Mouse (Mus musculus) heart, embryonic 15.5 days (tissue): ENCODE results near the gene Itpr1. TPM values are rescaled to one million over a fixed set of nuclear protein-coding genes. Genes with fewer than 3 reads are reported as not detected.

Source experiments
- ATAC-seq: fragments of 200-750 bp; cut with Nextera tagmentation; replicated peaks from 2 replicates; pipeline ENCODE4 v1.8.0; 2017; ENCODE audit warnings: low read depth, moderate TSS enrichment; ENCODE audit not compliant: insufficient number of reproducible peaks, insufficient read depth, low FRiP score
- H3K27ac ChIP-seq: fragments of 300-500 bp; sonication (generic); 2 replicates; pipeline ENCODE4 v1.5.1; 2015; ENCODE audit warnings: mild to moderate bottlenecking, inconsistent platforms
- H3K27me3 ChIP-seq: fragments of 300-500 bp; sonication (generic); 2 replicates; pipeline ENCODE4 v1.6.1; 2015; ENCODE audit warnings: inconsistent platforms
- H3K36me3 ChIP-seq: fragments of 300-500 bp; sonication (generic); 2 replicates; pipeline ENCODE4 v1.6.1; 2015; ENCODE audit warnings: mild to moderate bottlenecking, inconsistent platforms
- H3K4me1 ChIP-seq: fragments of 300-500 bp; sonication (generic); replicated peaks from 2 replicates; pipeline ENCODE4 v1.6.1; 2015; ENCODE audit warnings: inconsistent platforms
- H3K4me2 ChIP-seq: fragments of 300-500 bp; sonication (generic); 2 replicates; pipeline ENCODE4 v1.6.1; 2015; ENCODE audit warnings: inconsistent platforms, mild to moderate bottlenecking, moderate library complexity
- H3K4me3 ChIP-seq: fragments of 300-500 bp; sonication (generic); 2 replicates; pipeline ENCODE4 v1.5.1; 2015; ENCODE audit warnings: mild to moderate bottlenecking, inconsistent platforms
- H3K9ac ChIP-seq: fragments of 300-500 bp; sonication (generic); 2 replicates; pipeline ENCODE4 v1.6.1; 2015; ENCODE audit warnings: mild to moderate bottlenecking, inconsistent platforms
- H3K9me3 ChIP-seq: fragments of 300-500 bp; sonication (generic); replicated peaks from 2 replicates; pipeline ENCODE4 v1.6.1; 2016; ENCODE audit warnings: inconsistent platforms
- WGBS: fragments of 180-500 bp; shearing (Covaris S2); methylation state at CpG from one replicate; pipeline ENCODE4 v1.1.7; 2015; ENCODE audit warnings: mixed read lengths; 5-methylcytosine and 5-hydroxymethylcytosine counted together
- polyA plus RNA-seq: library from polyadenylated mRNA; unstranded; fragments of >200 nt; fragmentation: Nextera tagmentation; extraction: Ambion mirVana; gene quantifications from 2 replicates; pipeline ENCODE4 v1.2.1, GENCODE M21; 2015

The Itpr1 gene
- polyA plus RNA-seq, 1 experiment from 2014 or later, result 11.4 TPM

- ATAC-seq, result no peak
- Histone ChIP-seq H3K9ac (no peak overlapping the region), H3K4me3 (no peak overlapping the region), H3K9me3 (no peaks in the 10 kb centered on the region), H3K4me1 (peaks cover 36% of the 10 kb centered on the region), H3K27me3 (no peaks in the 10 kb centered on the region), H3K36me3 (no peaks in the 10 kb centered on the region), H3K4me2 (no peak overlapping the region), H3K27ac (no peak overlapping the region)
- WGBS, result 89% methylated on average over 11 of the region's 11 CpGs
Observed at GRCm38 (mm10) chr6:108458826-108459225, 245.9 kb downstream of the Itpr1 start.

GRCm38 (mm10) chr6:108464308-108464979, 251.5 kb downstream of the Itpr1 start:
- no peak overlapping the region for H3K4me3 ChIP-seq
- H3K9me3 ChIP-seq, result no peaks in the 10 kb centered on the region
- ATAC-seq, result no peak; the same call in 1 of the 2 replicates
- no peaks in the 10 kb centered on the region for H3K36me3 ChIP-seq
- H3K4me1 ChIP-seq, result peaks cover 13% of the 10 kb centered on the region
- no peaks in the 10 kb centered on the region for H3K27me3 ChIP-seq
- H3K27ac ChIP-seq, result no peak overlapping the region; the same call in 1 of the 2 replicates
- 55% methylated on average over 8 of the region's 8 CpGs for WGBS
- no peak overlapping the region for H3K9ac ChIP-seq
- no peak overlapping the region for H3K4me2 ChIP-seq

- no peak overlapping the region for H3K27ac ChIP-seq
- H3K4me1 ChIP-seq, result peaks cover 13% of the 10 kb centered on the region
- 94% methylated on average over 5 of the region's 5 CpGs for WGBS
- H3K4me3 ChIP-seq, result no peak overlapping the region
- H3K4me2 ChIP-seq, result no peak overlapping the region
- no peak for ATAC-seq
- H3K36me3 ChIP-seq, result no peaks in the 10 kb centered on the region
- no peaks in the 10 kb centered on the region for H3K9me3 ChIP-seq
- no peak overlapping the region for H3K9ac ChIP-seq
- H3K27me3 ChIP-seq, result no peaks in the 10 kb centered on the region
Observed at GRCm38 (mm10) chr6:108465159-108465558, 252.3 kb downstream of the Itpr1 start.

- H3K4me3 ChIP-seq, result no peak overlapping the region
- no peaks in the 10 kb centered on the region for H3K9me3 ChIP-seq
- peaks cover 13% of the 10 kb centered on the region for H3K4me1 ChIP-seq
- no peaks in the 10 kb centered on the region for H3K36me3 ChIP-seq
- no peak overlapping the region for H3K4me2 ChIP-seq
- H3K27ac ChIP-seq, result no peak overlapping the region
- H3K27me3 ChIP-seq, result no peaks in the 10 kb centered on the region
- WGBS, result 70% methylated on average over 8 of the region's 8 CpGs
- H3K9ac ChIP-seq, result no peak overlapping the region
- no peak for ATAC-seq
Observed at GRCm38 (mm10) chr6:108466061-108466531, 253.2 kb downstream of the Itpr1 start.

GRCm38 (mm10) chr6:108467597-108467996, 254.7 kb downstream of the Itpr1 start:
- Histone ChIP-seq H3K27me3 (no peaks in the 10 kb centered on the region), H3K4me1 (peaks cover 13% of the 10 kb centered on the region), H3K9ac (no peak overlapping the region), H3K27ac (no peak overlapping the region), H3K4me3 (no peak overlapping the region), H3K36me3 (peaks cover 7% of the 10 kb centered on the region; the same call in 1 of the 2 replicates), H3K9me3 (no peaks in the 10 kb centered on the region), H3K4me2 (no peak overlapping the region)
- WGBS, result 72% methylated on average over 6 of the region's 6 CpGs
- no peak for ATAC-seq

- Histone ChIP-seq H3K4me2 (no peak overlapping the region), H3K9ac (no peak overlapping the region), H3K36me3 (peaks cover 9% of the 10 kb centered on the region; the same call in 1 of the 2 replicates), H3K27me3 (no peaks in the 10 kb centered on the region), H3K4me3 (no peak overlapping the region), H3K4me1 (peaks cover 15% of the 10 kb centered on the region), H3K27ac (no peak overlapping the region), H3K9me3 (no peaks in the 10 kb centered on the region)
- WGBS, result 43% methylated on average over 3 of the region's 3 CpGs
- no peak for ATAC-seq
Observed at GRCm38 (mm10) chr6:108468226-108468825, 255.4 kb downstream of the Itpr1 start.

GRCm38 (mm10) chr6:108471878-108472277, 259.0 kb downstream of the Itpr1 start:
- Histone ChIP-seq H3K9me3 (no peaks in the 10 kb centered on the region), H3K36me3 (peaks cover 9% of the 10 kb centered on the region; the same call in 1 of the 2 replicates), H3K27me3 (no peaks in the 10 kb centered on the region), H3K27ac (no peak overlapping the region), H3K4me1 (peaks cover 20% of the 10 kb centered on the region), H3K4me2 (no peak overlapping the region), H3K9ac (no peak overlapping the region), H3K4me3 (no peak overlapping the region)
- no peak for ATAC-seq
- WGBS, result 90% methylated on average over 3 of the region's 3 CpGs

GRCm38 (mm10) chr6:108472748-108473147, 259.9 kb downstream of the Itpr1 start:
- ATAC-seq, result no peak
- H3K4me2 ChIP-seq, result no peak overlapping the region

GRCm38 (mm10) chr6:108476797-108477235, 263.9 kb downstream of the Itpr1 start:
- H3K9ac ChIP-seq, result no peak overlapping the region
- H3K27ac ChIP-seq, result peak overlapping the region; percentile 38; the same call in 1 of the 2 replicates
- H3K4me2 ChIP-seq, result no peak overlapping the region
- peaks cover 15% of the 10 kb centered on the region; the same call in 1 of the 2 replicates for H3K36me3 ChIP-seq
- ATAC-seq, result no peak; the same call in 1 of the 2 replicates
- peaks cover 16% of the 10 kb centered on the region for H3K4me1 ChIP-seq
- WGBS, result 48% methylated on average over 8 of the region's 8 CpGs
- H3K27me3 ChIP-seq, result no peaks in the 10 kb centered on the region
- H3K4me3 ChIP-seq, result no peak overlapping the region
- no peaks in the 10 kb centered on the region for H3K9me3 ChIP-seq

More at GRCm38 (mm10) chr6:108472748-108473147, 259.9 kb downstream of the Itpr1 start:
- Histone ChIP-seq H3K36me3 (peaks cover 9% of the 10 kb centered on the region; the same call in 1 of the 2 replicates), H3K4me1 (peaks cover 26% of the 10 kb centered on the region), H3K27ac (no peak overlapping the region), H3K4me3 (no peak overlapping the region), H3K27me3 (no peaks in the 10 kb centered on the region), H3K9me3 (no peaks in the 10 kb centered on the region), H3K9ac (no peak overlapping the region)
- 36% methylated on average over 3 of the region's 3 CpGs for WGBS

- Histone ChIP-seq H3K4me3 (no peak overlapping the region), H3K4me1 (peaks cover 16% of the 10 kb centered on the region), H3K27me3 (no peaks in the 10 kb centered on the region), H3K9me3 (no peaks in the 10 kb centered on the region), H3K36me3 (peaks cover 16% of the 10 kb centered on the region), H3K27ac (no peak overlapping the region), H3K9ac (no peak overlapping the region), H3K4me2 (no peak overlapping the region)
- ATAC-seq, result 0 out of 2 replicates have a peak, but pooled peaks have one; percentile 4
- 82% methylated on average over 6 of the region's 6 CpGs for WGBS
Observed at GRCm38 (mm10) chr6:108477602-108478001, 264.7 kb downstream of the Itpr1 start.

GRCm38 (mm10) chr6:108481190-108481589, 268.3 kb downstream of the Itpr1 start:
- Histone ChIP-seq H3K4me3 (no peak overlapping the region), H3K4me2 (no peak overlapping the region), H3K27ac (no peak overlapping the region), H3K9me3 (no peaks in the 10 kb centered on the region), H3K9ac (no peak overlapping the region), H3K4me1 (peaks cover 13% of the 10 kb centered on the region), H3K36me3 (peaks cover 33% of the 10 kb centered on the region), H3K27me3 (no peaks in the 10 kb centered on the region)
- 86% methylated on average over 4 of the region's 4 CpGs for WGBS
- ATAC-seq, result no peak
